Mouse (Mus musculus) kidney, embryonic 14.5 days (tissue): ENCODE data around the gene Mpv17l2. TPM values are rescaled to one million over a fixed set of nuclear protein-coding genes. Genes with fewer than 3 reads are reported as not detected.
A peak's percentile ranks its signal among the peaks of the same experiment; 100 is the strongest.

Source experiments
- ATAC-seq: fragments of 200-750 bp; cut with Nextera tagmentation; 2 replicates; pipeline ENCODE4 v1.8.0; 2017; ENCODE audit warnings: moderate number of reproducible peaks, mild to moderate bottlenecking, moderate TSS enrichment, moderate library complexity; ENCODE audit not compliant: low FRiP score, low TSS enrichment
- H3K27ac ChIP-seq: fragments of 300-500 bp; sonication (generic); 2 replicates; pipeline ENCODE4 v1.5.1; 2014; ENCODE audit warnings: low read depth, mild to moderate bottlenecking, low read length, moderate library complexity, mixed read lengths
- H3K27me3 ChIP-seq: fragments of 300-500 bp; sonication (generic); 2 replicates; pipeline ENCODE4 v1.6.1; 2014; ENCODE audit warnings: mild to moderate bottlenecking, low read length; ENCODE audit not compliant: control insufficient read depth, insufficient read depth
- H3K36me3 ChIP-seq: fragments of 300-500 bp; sonication (generic); 2 replicates; pipeline ENCODE4 v1.6.1; 2014; ENCODE audit warnings: low read length, mixed read lengths; ENCODE audit not compliant: control insufficient read depth, insufficient read depth
- H3K4me1 ChIP-seq: fragments of 300-500 bp; sonication (generic); 2 replicates; pipeline ENCODE4 v1.6.1; 2014; ENCODE audit warnings: low read length, mixed read lengths; ENCODE audit not compliant: control insufficient read depth, insufficient read depth
- H3K4me2 ChIP-seq: fragments of 300-500 bp; sonication (generic); replicated peaks from 2 replicates; pipeline ENCODE4 v1.6.1; 2014; ENCODE audit warnings: low read depth, mild to moderate bottlenecking, low read length
- H3K4me3 ChIP-seq: fragments of 300-500 bp; sonication (generic); 2 replicates; pipeline ENCODE4 v1.5.1; 2014; ENCODE audit warnings: mild to moderate bottlenecking, low read length
- H3K9ac ChIP-seq: fragments of 300-500 bp; sonication (generic); 2 replicates; pipeline ENCODE4 v1.6.1; 2014; ENCODE audit warnings: low read depth, mild to moderate bottlenecking, low read length, moderate library complexity
- H3K9me3 ChIP-seq: fragments of 300-500 bp; sonication (generic); 2 replicates; pipeline ENCODE4 v1.6.1; 2016; ENCODE audit warnings: low read length; ENCODE audit not compliant: control insufficient read depth
- WGBS: fragments of 180-500 bp; shearing (Covaris S2); extraction: QIAGEN DNeasy Blood & Tissue Kit; methylation state at CpG from one replicate; pipeline ENCODE4 v1.1.7; 2014; 5-methylcytosine and 5-hydroxymethylcytosine counted together
- polyA plus RNA-seq: library from polyadenylated mRNA; unstranded; fragments of >200 nt; fragmentation: Nextera tagmentation; extraction: Ambion mirVana; gene quantifications from 2 replicates; pipeline ENCODE4 v1.2.1, GENCODE M21; 2014

Mpv17l2 gene
- polyA plus RNA-seq, 1 experiment from 2014 or later, result 52.7 TPM

DNA sequence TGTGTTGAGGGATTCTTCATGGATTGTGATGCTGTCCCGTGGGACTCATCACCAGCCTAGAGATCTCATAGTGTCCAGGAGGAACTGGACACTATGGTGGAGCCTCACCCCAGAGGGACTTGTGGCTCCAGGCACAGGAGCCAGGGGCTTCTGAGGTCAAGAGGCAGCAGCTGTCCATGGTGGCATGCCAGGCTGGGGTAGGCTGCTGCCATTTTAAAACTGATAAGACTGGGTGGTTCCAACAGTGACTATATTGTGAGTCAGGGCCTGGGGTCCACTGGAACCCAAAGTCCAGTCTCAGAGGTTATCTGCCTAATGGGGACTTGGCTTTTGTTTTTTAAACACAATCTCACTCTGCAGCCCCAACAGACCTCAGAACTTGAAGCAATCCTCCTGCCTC is 41.1 kb upstream of the Mpv17l2 start:
- Histone ChIP-seq H3K4me1 (peaks cover 12% of the 10 kb centered on the region), H3K9ac (no peak overlapping the region), H3K27ac (no peak overlapping the region), H3K36me3 (no peaks in the 10 kb centered on the region), H3K4me3 (no peak overlapping the region), H3K27me3 (peaks cover 57% of the 10 kb centered on the region), H3K9me3 (no peaks in the 10 kb centered on the region), H3K4me2 (no peak overlapping the region)
- no peak for ATAC-seq
- WGBS, result 82% methylated on average over 1 of the region's 1 CpGs

DNA sequence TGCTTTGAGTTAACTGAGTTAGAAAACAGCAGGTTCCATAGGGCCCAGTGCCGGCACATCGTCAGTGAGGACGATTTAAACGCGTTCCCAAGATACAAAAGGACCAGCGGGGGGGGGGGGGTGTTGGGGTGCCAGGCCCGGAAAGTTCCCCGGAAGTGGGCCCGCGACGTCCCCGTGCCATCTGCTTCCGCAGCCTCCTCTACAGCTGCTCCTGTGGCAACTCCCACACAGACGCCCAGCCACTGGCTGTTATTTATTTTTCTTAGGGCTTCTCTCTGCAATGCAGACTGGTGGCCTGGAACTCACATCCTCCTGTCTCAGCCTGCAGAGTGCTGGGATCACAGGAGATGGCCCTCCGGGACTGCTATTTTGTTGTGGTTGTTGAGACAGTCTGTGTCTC is 40.4 kb upstream of the Mpv17l2 start:
- Histone ChIP-seq H3K27ac (no peak overlapping the region), H3K36me3 (no peaks in the 10 kb centered on the region), H3K4me1 (peaks cover 12% of the 10 kb centered on the region), H3K4me3 (no peak overlapping the region), H3K9me3 (no peaks in the 10 kb centered on the region), H3K9ac (no peak overlapping the region), H3K4me2 (no peak overlapping the region), H3K27me3 (peaks cover 56% of the 10 kb centered on the region)
- no peak for ATAC-seq
- 15% methylated on average over 15 of the region's 15 CpGs for WGBS

DNA sequence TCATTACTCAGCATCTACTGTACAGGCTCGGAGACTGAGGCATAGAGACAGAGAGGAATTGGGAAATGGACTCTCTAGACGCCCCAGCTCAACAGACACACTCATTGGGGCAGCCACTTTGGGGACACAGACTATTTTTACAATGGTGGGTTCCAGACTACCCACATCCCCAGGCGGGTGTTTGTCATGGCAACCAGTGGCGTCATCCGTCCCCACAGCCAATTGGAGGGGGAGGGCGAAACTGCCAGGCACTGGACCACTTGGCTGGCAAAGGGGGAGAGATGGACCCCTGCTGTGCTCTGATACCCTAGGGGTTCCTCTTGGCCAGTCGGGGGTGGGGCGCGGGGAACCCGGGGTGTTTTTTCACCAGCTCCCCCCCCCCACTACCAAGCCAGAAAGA is 39.9 kb upstream of the Mpv17l2 start:
- Histone ChIP-seq H3K9ac (no peak overlapping the region), H3K4me2 (no peak overlapping the region), H3K4me1 (peaks cover 12% of the 10 kb centered on the region), H3K36me3 (no peaks in the 10 kb centered on the region), H3K27ac (no peak overlapping the region), H3K4me3 (no peak overlapping the region), H3K27me3 (peaks cover 52% of the 10 kb centered on the region), H3K9me3 (no peaks in the 10 kb centered on the region)
- WGBS, result 53% methylated on average over 10 of the region's 10 CpGs
- no peak for ATAC-seq

DNA sequence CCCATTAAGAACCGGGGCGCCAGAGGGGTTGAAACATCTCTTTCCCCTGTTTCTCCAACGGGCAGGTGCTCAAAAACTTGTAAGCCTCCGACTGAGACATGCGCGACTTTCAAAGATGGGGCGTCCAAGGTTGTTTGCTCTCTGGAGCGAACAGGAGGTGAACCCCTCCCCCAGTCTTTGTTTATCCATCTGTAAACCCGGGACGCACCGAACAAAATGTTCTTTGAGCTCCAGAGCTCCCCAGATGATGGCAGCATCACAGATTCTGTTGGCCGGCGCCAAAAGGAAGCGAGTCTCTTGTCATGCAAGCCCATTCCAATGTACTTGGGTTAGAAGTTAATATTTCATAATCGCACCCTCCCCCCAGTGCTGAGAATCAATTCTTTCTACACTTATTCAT is 37.5 kb upstream of the Mpv17l2 start:
- no peak overlapping the region for H3K27ac ChIP-seq
- no peaks in the 10 kb centered on the region for H3K36me3 ChIP-seq
- H3K9me3 ChIP-seq, result no peaks in the 10 kb centered on the region
- H3K9ac ChIP-seq, result no peak overlapping the region
- WGBS, result 17% methylated on average over 15 of the region's 15 CpGs
- H3K27me3 ChIP-seq, result peaks cover 43% of the 10 kb centered on the region
- no peak for ATAC-seq
- H3K4me2 ChIP-seq, result peak overlapping the region; percentile 84
- H3K4me1 ChIP-seq, result no peaks in the 10 kb centered on the region
- peak overlapping the region; percentile 59; the same call in 1 of the 2 replicates for H3K4me3 ChIP-seq

DNA sequence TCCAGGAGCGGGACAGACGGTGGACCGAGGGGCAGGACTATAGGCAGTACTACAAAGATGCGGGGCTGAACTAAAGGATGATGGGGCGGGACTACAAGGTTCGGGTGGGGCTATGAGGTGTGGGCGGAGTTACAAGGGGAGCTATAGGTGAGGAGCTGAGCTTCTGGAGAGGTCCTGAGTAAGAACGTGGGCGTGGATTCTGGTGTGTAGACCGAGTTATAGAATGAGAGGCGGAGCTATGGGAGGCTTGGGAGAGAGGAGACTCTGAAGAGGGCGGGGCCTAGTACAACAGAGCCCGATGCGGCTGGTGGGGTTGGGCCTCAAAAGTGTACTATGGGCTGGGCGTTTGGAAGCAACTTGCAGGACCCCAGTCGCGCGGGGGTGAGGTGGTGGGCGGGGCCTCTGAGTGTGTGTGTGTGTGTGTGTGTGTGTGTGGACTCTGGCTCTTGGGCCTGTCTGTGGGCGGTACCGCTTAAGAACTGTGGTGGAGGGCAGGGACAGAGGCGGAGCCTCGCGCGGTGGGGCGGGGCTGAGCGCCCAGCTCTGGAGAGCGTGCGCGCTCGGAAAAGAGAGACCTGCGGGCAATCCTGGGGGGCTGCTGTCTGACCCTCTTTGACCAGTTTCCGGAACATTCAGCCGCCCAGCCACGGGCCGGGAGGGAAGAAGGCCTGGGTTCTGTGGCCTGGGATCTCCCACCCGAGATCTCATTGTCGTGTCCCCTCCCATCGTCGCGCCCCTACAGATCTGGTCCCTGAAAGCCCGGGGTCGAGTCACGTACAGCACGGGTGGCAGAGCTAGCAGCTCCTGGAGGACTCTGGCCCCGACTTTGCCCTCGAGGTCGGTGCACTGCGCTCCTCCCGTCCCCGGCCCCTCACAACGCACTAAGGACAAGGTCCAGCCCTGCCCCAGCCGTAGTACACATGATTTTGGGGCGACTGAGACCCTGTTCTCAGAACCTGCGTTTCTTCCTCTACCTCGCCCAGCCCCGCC is 36.6 kb upstream of the Mpv17l2 start:
- H3K27me3 ChIP-seq, result peaks cover 38% of the 10 kb centered on the region
- peak overlapping the region; percentile 84 for H3K4me2 ChIP-seq
- peak overlapping the region; percentile 60 for H3K9ac ChIP-seq
- no peak overlapping the region; the same call in 1 of the 2 replicates for H3K27ac ChIP-seq
- H3K9me3 ChIP-seq, result no peaks in the 10 kb centered on the region
- H3K4me3 ChIP-seq, result peak overlapping the region; percentile 59
- WGBS, result under 1% methylated on average over 56 of the region's 57 CpGs
- H3K4me1 ChIP-seq, result no peaks in the 10 kb centered on the region
- no peaks in the 10 kb centered on the region for H3K36me3 ChIP-seq
- peak; percentile 84 for ATAC-seq

DNA sequence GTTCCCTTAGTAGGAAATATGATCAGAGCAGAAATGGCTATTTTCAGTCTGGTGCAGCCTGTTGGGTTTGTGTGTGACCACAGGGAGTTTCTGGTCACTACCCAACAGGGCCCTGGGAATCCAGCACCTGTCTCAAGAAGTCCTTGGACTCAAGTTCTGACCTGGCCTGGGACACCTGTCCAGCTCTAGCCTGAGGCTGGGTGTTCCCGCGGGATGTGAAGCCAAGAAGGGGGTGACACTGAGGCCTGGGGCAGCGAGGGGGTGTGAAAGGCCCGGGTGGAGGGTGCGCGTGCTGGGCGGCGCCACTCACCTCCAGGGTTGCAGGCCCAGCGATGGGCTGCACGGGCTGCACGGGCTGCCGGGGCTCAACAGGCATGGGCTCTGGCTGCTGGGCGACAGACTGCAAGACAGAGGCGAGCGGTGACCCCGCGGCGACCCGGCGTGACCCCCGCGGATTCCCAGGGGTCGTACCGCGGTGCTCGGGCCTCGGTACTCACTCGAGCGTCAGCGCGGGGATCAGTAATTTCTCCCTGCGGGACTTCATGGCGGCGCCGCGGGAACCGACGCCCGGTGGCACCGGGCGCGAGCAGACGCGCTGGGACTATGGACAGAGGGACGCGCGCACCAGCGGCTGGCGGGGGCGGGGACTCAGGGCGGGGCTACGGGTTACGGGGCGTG is 35.8 kb upstream of the Mpv17l2 start:
- Histone ChIP-seq H3K27me3 (peaks cover 38% of the 10 kb centered on the region), H3K4me1 (peaks cover 3% of the 10 kb centered on the region), H3K36me3 (no peaks in the 10 kb centered on the region), H3K4me2 (peak overlapping the region; percentile 84), H3K27ac (no peak overlapping the region), H3K9me3 (no peaks in the 10 kb centered on the region), H3K9ac (peak overlapping the region; percentile 60), H3K4me3 (peak overlapping the region; percentile 59)
- peak; percentile 2 for ATAC-seq
- WGBS, result 2% methylated on average over 54 of the region's 54 CpGs

DNA sequence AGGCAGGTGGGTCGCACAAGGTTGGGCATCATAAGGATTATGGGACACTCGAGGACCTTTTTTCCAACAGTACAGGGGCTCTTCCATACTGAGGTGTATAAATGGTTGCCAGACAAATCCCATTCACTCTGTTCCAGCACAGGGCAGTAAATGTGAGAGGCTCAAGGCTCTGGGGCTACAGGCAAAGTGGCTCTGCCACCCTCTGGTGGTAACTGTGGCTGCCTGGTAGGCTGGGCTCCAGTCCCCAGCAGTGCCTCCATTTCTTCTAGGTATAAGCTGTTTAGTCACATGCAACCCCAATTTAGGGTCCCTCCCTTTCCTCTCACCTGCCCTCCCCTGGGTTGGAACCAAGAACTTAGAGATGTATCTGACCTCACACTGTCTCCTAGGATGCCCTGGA is 34.6 kb upstream of the Mpv17l2 start:
- Histone ChIP-seq H3K4me2 (no peak overlapping the region), H3K36me3 (no peaks in the 10 kb centered on the region), H3K9ac (no peak overlapping the region), H3K4me1 (peaks cover 15% of the 10 kb centered on the region), H3K9me3 (no peaks in the 10 kb centered on the region), H3K4me3 (no peak overlapping the region), H3K27ac (no peak overlapping the region), H3K27me3 (peaks cover 35% of the 10 kb centered on the region)
- 82% methylated on average over 2 of the region's 2 CpGs for WGBS
- no peak for ATAC-seq

DNA sequence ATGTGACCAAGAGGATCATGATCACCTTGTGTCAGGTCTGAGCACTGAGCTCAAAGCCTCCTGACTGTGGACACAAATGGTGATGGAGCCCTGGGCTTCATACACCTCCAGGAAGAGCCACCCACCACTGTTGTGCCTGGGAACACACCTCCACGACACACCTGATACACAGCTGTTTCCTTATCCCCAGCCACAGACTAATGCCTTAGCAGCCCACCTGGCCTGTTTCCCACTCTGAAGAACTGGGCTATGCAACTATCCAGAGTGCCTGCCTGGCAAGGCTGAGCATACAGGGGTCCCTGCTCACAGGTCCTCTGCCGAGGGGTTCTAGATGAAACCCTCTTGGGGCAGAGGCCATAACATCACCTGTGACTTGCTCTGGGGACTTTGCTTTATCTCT is 33.5 kb upstream of the Mpv17l2 start:
- WGBS, result 73% methylated on average over 2 of the region's 2 CpGs
- H3K27ac ChIP-seq, result no peak overlapping the region
- no peak overlapping the region for H3K4me2 ChIP-seq
- H3K9me3 ChIP-seq, result no peaks in the 10 kb centered on the region
- ATAC-seq, result no peak
- peaks cover 17% of the 10 kb centered on the region for H3K4me1 ChIP-seq
- no peaks in the 10 kb centered on the region for H3K36me3 ChIP-seq
- no peak overlapping the region for H3K4me3 ChIP-seq
- no peak overlapping the region for H3K9ac ChIP-seq
- peaks cover 23% of the 10 kb centered on the region for H3K27me3 ChIP-seq

DNA sequence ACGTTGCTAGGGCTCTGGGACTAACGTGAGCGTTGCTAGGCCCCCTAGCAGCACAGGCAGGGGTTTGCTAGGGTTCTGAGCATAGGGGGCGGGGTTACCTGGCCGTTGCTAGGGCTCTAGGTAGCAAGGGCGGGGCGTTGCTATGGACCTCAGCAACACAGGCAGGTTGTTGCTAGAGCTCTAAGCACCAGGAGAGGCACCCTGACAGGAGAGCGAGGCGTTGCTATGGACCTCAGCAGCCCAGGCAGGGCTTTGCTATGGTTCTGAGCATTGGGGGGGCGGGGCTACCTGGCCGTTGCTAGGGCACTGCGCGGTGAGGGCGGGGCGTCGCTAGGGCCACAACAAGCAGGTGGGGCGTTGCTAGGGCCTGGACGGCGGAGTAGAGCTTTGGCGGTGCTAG is 32.0 kb upstream of the Mpv17l2 start:
- Histone ChIP-seq H3K9me3 (no peaks in the 10 kb centered on the region), H3K9ac (peak overlapping the region; percentile 84), H3K4me2 (peak overlapping the region; percentile 84), H3K4me3 (peak overlapping the region; percentile 71), H3K4me1 (peaks cover 29% of the 10 kb centered on the region), H3K27me3 (peaks cover 8% of the 10 kb centered on the region), H3K27ac (peak overlapping the region; percentile 81), H3K36me3 (peaks cover 7% of the 10 kb centered on the region; the same call in 1 of the 2 replicates)
- WGBS, result under 1% methylated on average over 20 of the region's 20 CpGs
- ATAC-seq, result peak; percentile 43
